Mouse (Mus musculus) gastrocnemius, postnatal 4 days (tissue): ENCODE measurements around the gene Hbp1. TPM values are rescaled to one million over a fixed set of nuclear protein-coding genes. Genes with fewer than 3 reads are reported as not detected.

Source experiments
- total RNA-seq, 2 experiments: library from RNA; stranded (reverse); gene quantifications; 2 replicates each; pipeline ENCODE4 v1.2.3; 2021

Gene Hbp1
- total RNA-seq, 2 experiments from 2014 or later, result 69.3 to 72.5 TPM

Other genes with a start within 250 kb of the Hbp1 start
- gene Gpr22, start 236.6 kb downstream of the Hbp1 start, total RNA-seq, result not detected
- gene Prkar2b, start 110.8 kb upstream of the Hbp1 start, total RNA-seq, result 10 to 100 TPM; 13.7 to 22.5 TPM